Mouse (Mus musculus) forebrain, embryonic 16.5 days (tissue): ENCODE results near the gene Col9a3. TPM values are rescaled to one million over a fixed set of nuclear protein-coding genes. Genes with fewer than 3 reads are reported as not detected.

Experiments used
- ATAC-seq: fragments of 200-750 bp; cut with Nextera tagmentation; 2 replicates; pipeline ENCODE4 v1.8.0; 2017; ENCODE audit warnings: mild to moderate bottlenecking, moderate library complexity
- H3K27ac ChIP-seq: fragments of 300-500 bp; sonication (generic); 2 replicates; pipeline ENCODE4 v1.5.1; 2014; ENCODE audit warnings: low read length, control low read depth
- H3K27me3 ChIP-seq: fragments of 300-500 bp; sonication (generic); replicated peaks from 2 replicates; pipeline ENCODE4 v1.6.1; 2014; ENCODE audit warnings: low read length; ENCODE audit not compliant: control insufficient read depth, insufficient read depth
- H3K36me3 ChIP-seq: fragments of 300-500 bp; sonication (generic); 2 replicates; pipeline ENCODE4 v1.6.1; 2014; ENCODE audit not compliant: control insufficient read depth, insufficient read depth
- H3K4me1 ChIP-seq: fragments of 300-500 bp; sonication (generic); replicated peaks from 2 replicates; pipeline ENCODE4 v1.6.1; 2014; ENCODE audit warnings: low read length; ENCODE audit not compliant: control insufficient read depth, insufficient read depth
- H3K4me2 ChIP-seq: fragments of 300-500 bp; sonication (generic); 2 replicates; pipeline ENCODE4 v1.6.1; 2014; ENCODE audit warnings: mild to moderate bottlenecking, low read length, control low read depth
- H3K4me3 ChIP-seq: fragments of 300-500 bp; sonication (generic); replicated peaks from 2 replicates; pipeline ENCODE4 v1.5.1; 2014; ENCODE audit warnings: mild to moderate bottlenecking, low read length, control low read depth
- H3K9ac ChIP-seq: fragments of 300-500 bp; sonication (generic); replicated peaks from 2 replicates; pipeline ENCODE4 v1.6.1; 2014; ENCODE audit warnings: low read depth, low read length, control low read depth
- H3K9me3 ChIP-seq: fragments of 300-500 bp; sonication (generic); 2 replicates; pipeline ENCODE4 v1.6.1; 2016; ENCODE audit warnings: low read length; ENCODE audit not compliant: control insufficient read depth
- WGBS: fragments of 180-500 bp; shearing (Covaris S2); extraction: QIAGEN DNeasy Blood & Tissue Kit; methylation state at CpG from one replicate; pipeline ENCODE4 v1.1.7; 2014; 5-methylcytosine and 5-hydroxymethylcytosine counted together
- polyA plus RNA-seq: library from polyadenylated mRNA; unstranded; fragments of >200 nt; fragmentation: Nextera tagmentation; extraction: Ambion mirVana; gene quantifications from 2 replicates; pipeline ENCODE4 v1.2.1, GENCODE M21; 2015

Col9a3 gene
- polyA plus RNA-seq, 1 experiment from 2014 or later: 50.8 TPM

DNA sequence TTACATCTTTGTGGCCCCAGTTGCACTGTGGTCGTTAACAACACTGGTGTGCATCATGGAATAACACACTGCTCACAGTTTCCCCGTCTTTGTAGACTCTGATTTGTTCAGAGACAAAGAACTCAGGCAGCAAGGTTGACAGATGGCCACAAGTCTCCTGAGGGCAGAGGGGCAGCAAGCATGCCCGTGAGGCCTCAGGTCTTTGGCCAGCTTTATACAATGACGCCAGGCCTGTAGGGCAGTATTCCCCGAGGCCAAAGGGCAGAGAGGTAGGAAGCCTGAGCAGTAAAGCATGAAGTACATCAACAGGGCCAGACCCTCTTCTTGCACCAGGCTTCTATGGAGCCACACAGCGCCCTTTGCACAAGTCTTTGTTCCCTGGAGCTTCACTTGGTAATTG, 57.6 kb downstream of the Col9a3 start:
- ATAC-seq: no peak
- no peak overlapping the region for H3K9ac ChIP-seq
- no peaks in the 10 kb centered on the region for H3K9me3 ChIP-seq
- no peak overlapping the region for H3K4me2 ChIP-seq
- H3K36me3 ChIP-seq: no peaks in the 10 kb centered on the region
- no peak overlapping the region for H3K27ac ChIP-seq
- 0 out of 2 replicates have a peak, but pooled peaks cover 3% of the 10 kb centered on the region for H3K4me1 ChIP-seq
- WGBS: 46% methylated on average over 6 of the region's 6 CpGs
- H3K4me3 ChIP-seq: no peak overlapping the region
- no peaks in the 10 kb centered on the region for H3K27me3 ChIP-seq

DNA sequence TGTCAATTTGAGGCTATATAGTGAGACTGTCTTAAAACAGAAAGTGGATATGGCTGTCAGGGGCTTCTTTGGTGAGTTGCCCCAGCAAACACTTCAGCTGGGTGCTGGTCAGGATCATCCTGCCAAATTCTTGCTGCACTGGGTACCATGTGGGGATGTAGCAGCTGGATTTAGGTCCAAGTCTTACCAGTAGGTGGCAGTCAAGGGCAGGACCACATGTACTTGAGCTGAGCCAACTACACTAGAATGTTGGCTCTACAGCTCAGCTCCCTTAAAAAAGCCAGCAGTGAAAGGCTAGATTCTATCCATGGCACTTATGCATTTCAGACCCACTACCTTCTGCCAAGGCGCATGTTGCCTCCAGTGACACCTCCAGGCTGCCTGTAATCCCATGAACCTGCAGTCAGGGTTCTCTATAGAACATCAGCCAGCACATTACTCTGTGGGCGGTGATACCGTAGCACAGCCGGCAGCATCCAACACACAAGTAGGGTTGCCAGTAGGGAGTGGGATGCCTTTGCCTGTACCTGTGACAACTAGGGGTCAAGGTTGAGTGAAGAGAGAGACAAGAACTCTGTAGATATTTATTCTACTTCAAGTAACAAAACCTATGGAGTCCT, 59.9 kb downstream of the Col9a3 start:
- H3K4me1 ChIP-seq: 0 out of 2 replicates have a peak, but pooled peaks cover 3% of the 10 kb centered on the region
- H3K4me3 ChIP-seq: no peak overlapping the region
- peak; percentile 73 for ATAC-seq
- no peak overlapping the region for H3K4me2 ChIP-seq
- H3K27ac ChIP-seq: no peak overlapping the region
- no peaks in the 10 kb centered on the region for H3K27me3 ChIP-seq
- H3K9me3 ChIP-seq: no peaks in the 10 kb centered on the region
- peaks cover 9% of the 10 kb centered on the region for H3K36me3 ChIP-seq
- no peak overlapping the region for H3K9ac ChIP-seq
- WGBS: 77% methylated on average over 4 of the region's 4 CpGs

DNA sequence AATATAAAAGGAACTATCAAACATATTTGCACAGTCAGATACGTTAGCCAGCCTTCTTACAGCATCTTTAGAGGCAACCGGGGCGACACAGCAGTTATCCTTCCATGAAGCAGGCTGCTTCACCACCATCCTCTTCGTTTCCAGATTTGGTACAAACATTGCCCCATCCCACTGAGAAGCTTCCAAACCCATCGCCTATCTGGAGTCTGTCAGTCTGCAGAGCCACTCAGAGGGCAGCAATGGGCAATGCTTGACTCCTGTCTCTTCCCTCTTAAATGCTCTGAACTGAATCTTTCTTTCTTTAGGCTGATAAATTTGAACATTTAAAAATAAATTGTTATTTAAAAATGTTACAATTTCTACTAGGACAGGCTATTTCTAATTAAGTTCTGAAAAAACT, 60.8 kb downstream of the Col9a3 start:
- Histone ChIP-seq H3K4me2 (no peak overlapping the region), H3K4me3 (no peak overlapping the region), H3K9me3 (no peaks in the 10 kb centered on the region), H3K27ac (no peak overlapping the region), H3K27me3 (no peaks in the 10 kb centered on the region), H3K9ac (no peak overlapping the region), H3K4me1 (0 out of 2 replicates have a peak, but pooled peaks cover 3% of the 10 kb centered on the region), H3K36me3 (peaks cover 9% of the 10 kb centered on the region)
- WGBS: 91% methylated on average over 5 of the region's 5 CpGs
- no peak for ATAC-seq

DNA sequence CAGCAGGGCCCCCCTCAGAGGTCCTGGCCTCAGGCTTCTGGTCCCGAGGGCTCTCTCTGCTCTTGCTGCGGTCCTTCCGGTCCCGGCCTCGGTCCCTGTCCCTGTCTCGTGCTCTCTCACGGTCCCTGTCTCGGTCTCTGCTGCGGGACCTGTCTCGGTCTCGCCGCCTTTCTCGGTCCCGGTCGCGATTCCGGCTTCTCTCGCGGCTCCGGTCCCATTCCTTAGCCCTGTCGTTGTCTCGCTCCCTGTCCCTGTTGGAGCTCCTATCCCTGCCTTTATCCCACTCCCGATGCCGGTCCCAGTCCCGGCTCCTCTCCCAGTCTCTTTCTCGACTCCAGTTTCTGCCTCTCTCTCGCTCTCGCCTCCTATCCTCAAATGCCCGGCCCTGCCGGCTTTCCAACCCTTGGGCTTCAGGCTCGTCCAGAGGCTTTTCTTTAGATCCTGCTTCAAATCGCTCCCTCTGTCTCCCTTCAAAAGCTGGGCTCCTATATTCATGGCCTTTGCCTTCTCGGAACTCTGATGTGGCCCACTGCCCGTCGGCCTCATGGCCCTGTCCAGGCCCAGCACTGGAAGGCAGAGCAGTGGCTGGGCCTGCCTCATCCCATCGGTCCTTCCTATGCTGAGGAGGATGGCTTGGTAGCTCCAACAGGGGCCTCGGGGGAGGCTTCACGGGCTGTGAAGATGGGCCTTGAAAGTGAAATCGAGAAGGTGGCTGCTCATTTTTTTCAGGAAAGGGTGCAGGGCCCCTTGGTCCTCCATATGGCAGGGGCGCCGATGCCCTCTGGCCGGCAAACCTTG, 62.0 kb downstream of the Col9a3 start:
- WGBS: 27% methylated on average over 42 of the region's 42 CpGs
- Histone ChIP-seq H3K4me2 (peak overlapping the region; percentile 27), H3K36me3 (peaks cover 11% of the 10 kb centered on the region), H3K27me3 (no peaks in the 10 kb centered on the region), H3K4me3 (no peak overlapping the region), H3K9ac (peak overlapping the region; percentile 42), H3K4me1 (0 out of 2 replicates have a peak, but pooled peaks cover 3% of the 10 kb centered on the region), H3K27ac (no peak overlapping the region), H3K9me3 (no peaks in the 10 kb centered on the region)
- ATAC-seq: no peak

DNA sequence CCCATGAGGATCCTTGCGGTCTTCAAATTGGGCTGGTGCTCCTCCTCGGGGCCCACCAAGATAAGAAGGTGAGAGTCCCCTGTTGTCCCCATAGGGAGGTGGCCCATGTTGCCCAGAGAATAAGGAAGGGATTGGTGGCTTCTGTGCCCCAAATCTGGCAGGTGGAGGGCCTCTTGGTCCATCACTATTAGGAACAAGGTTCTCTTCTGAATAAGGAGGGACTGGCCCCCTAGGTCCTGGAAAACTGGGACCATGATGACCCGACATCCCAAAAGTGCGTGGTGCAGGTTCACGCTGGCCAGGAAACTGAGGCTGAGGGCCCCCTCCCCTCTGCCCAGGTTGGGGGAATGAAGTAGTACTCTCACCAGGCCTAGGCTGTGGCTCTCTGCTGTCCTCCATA, 62.9 kb downstream of the Col9a3 start:
- WGBS: 94% methylated on average over 5 of the region's 5 CpGs
- H3K9ac ChIP-seq: no peak overlapping the region
- H3K4me3 ChIP-seq: no peak overlapping the region
- no peaks in the 10 kb centered on the region for H3K9me3 ChIP-seq
- H3K27ac ChIP-seq: no peak overlapping the region
- H3K4me2 ChIP-seq: no peak overlapping the region
- no peaks in the 10 kb centered on the region for H3K27me3 ChIP-seq
- 0 out of 2 replicates have a peak, but pooled peaks cover 3% of the 10 kb centered on the region for H3K4me1 ChIP-seq
- H3K36me3 ChIP-seq: peaks cover 16% of the 10 kb centered on the region
- no peak for ATAC-seq

DNA sequence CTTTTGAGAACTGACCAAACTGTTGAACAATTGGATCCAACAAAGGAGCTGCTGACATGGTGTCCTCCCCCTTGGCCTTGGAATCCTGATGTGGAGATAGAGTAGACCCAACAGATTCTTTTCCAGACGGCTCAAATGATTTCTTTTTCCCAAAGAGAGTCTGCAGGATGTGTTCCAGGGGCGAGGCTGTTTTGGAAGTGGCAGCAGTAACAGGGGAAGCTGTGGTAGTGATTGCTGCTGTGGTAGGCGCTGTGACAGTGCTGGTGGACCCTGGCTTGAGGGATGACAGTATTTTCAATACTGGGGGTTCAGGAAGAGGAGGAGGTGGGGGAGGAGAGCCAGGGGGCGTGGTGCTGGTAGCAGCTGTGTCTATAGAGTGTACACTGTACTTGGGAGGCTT, 64.4 kb downstream of the Col9a3 start:
- ATAC-seq: no peak
- no peak overlapping the region for H3K27ac ChIP-seq
- H3K9me3 ChIP-seq: no peaks in the 10 kb centered on the region
- no peak overlapping the region for H3K4me3 ChIP-seq
- H3K9ac ChIP-seq: no peak overlapping the region
- 0 out of 2 replicates have a peak, but pooled peaks cover 3% of the 10 kb centered on the region for H3K4me1 ChIP-seq
- 88% methylated on average over 4 of the region's 4 CpGs for whole genome bisulfite sequencing
- H3K36me3 ChIP-seq: peaks cover 18% of the 10 kb centered on the region
- no peaks in the 10 kb centered on the region for H3K27me3 ChIP-seq
- no peak overlapping the region for H3K4me2 ChIP-seq

Other genes starting within 250 kb of the Col9a3 start
- gene Slco4a1, start 141.5 kb upstream of the Col9a3 start, polyA plus RNA-seq: 1.3 and 1.5 TPM in 2 replicates
- gene Ntsr1, start 97.8 kb upstream of the Col9a3 start, polyA plus RNA-seq: 13.2 and 13.4 TPM in 2 replicates
- gene Mrgbp, start 16.5 kb upstream of the Col9a3 start, polyA plus RNA-seq: 49.3 and 50.6 TPM in 2 replicates
- 81.8 and 85.5 TPM in 2 replicates for gene Ogfr, start 8.5 kb upstream of the Col9a3 start, polyA plus RNA-seq
- gene Tcfl5, start 44.9 kb downstream of the Col9a3 start, polyA plus RNA-seq: 0.15 and 0.28 TPM in 2 replicates
- gene Dido1, start 112.2 kb downstream of the Col9a3 start, polyA plus RNA-seq: 29.4 and 30.3 TPM in 2 replicates
- gene Gid8, start 112.3 kb downstream of the Col9a3 start, polyA plus RNA-seq: 57.2 and 58.3 TPM in 2 replicates
- gene Slc17a9, start 127.5 kb downstream of the Col9a3 start, polyA plus RNA-seq: 0.22 and 0.48 TPM in 2 replicates
- gene Bhlhe23, start 179.1 kb downstream of the Col9a3 start, polyA plus RNA-seq: 0.13 and 0.75 TPM in 2 replicates